Mouse (Mus musculus) midbrain, embryonic 13.5 days (tissue): ENCODE data around the gene Grip2. TPM values are rescaled to one million over a fixed set of nuclear protein-coding genes. Genes with fewer than 3 reads are reported as not detected.
A peak's percentile ranks its signal among the peaks of the same experiment; 100 is the strongest.

Experiments used
- ATAC-seq: fragments of 200-750 bp; cut with Nextera tagmentation; 2 replicates; pipeline ENCODE4 v1.8.0; 2017; ENCODE audit warnings: mild to moderate bottlenecking, moderate TSS enrichment, moderate library complexity
- H3K27ac ChIP-seq: fragments of 300-500 bp; sonication (generic); 2 replicates; pipeline ENCODE4 v1.5.1; 2015; ENCODE audit warnings: inconsistent platforms, mild to moderate bottlenecking, moderate library complexity
- H3K27me3 ChIP-seq: fragments of 300-500 bp; sonication (generic); 2 replicates; pipeline ENCODE4 v1.6.1; 2015; ENCODE audit warnings: mild to moderate bottlenecking, inconsistent platforms
- H3K36me3 ChIP-seq: fragments of 300-500 bp; sonication (generic); 2 replicates; pipeline ENCODE4 v1.6.1; 2015; ENCODE audit warnings: mild to moderate bottlenecking, inconsistent platforms
- H3K4me1 ChIP-seq: fragments of 300-500 bp; sonication (generic); replicated peaks from 2 replicates; pipeline ENCODE4 v1.6.1; 2015; ENCODE audit warnings: inconsistent platforms
- H3K4me2 ChIP-seq: fragments of 300-500 bp; sonication (generic); replicated peaks from 2 replicates; pipeline ENCODE4 v1.6.1; 2015; ENCODE audit warnings: moderate library complexity, mild to moderate bottlenecking, inconsistent platforms
- H3K4me3 ChIP-seq: fragments of 300-500 bp; sonication (generic); replicated peaks from 2 replicates; pipeline ENCODE4 v1.5.1; 2015; ENCODE audit warnings: mild to moderate bottlenecking, inconsistent platforms
- H3K9ac ChIP-seq: fragments of 300-500 bp; sonication (generic); replicated peaks from 2 replicates; pipeline ENCODE4 v1.6.1; 2015; ENCODE audit warnings: mild to moderate bottlenecking, inconsistent platforms
- H3K9me3 ChIP-seq: fragments of 300-500 bp; sonication (generic); 2 replicates; pipeline ENCODE4 v1.6.1; 2016; ENCODE audit warnings: mild to moderate bottlenecking, inconsistent platforms
- WGBS: fragments of 180-500 bp; shearing (Covaris S2); methylation state at CpG from one replicate; pipeline ENCODE4 v1.1.7; 2015; 5-methylcytosine and 5-hydroxymethylcytosine counted together
- polyA plus RNA-seq: library from polyadenylated mRNA; unstranded; fragments of >200 nt; fragmentation: Nextera tagmentation; extraction: Ambion mirVana; gene quantifications from 2 replicates; pipeline ENCODE4 v1.2.1, GENCODE M21; 2015

Grip2 gene
- polyA plus RNA-seq, 1 experiment from 2014 or later = 4.8 TPM

DNA sequence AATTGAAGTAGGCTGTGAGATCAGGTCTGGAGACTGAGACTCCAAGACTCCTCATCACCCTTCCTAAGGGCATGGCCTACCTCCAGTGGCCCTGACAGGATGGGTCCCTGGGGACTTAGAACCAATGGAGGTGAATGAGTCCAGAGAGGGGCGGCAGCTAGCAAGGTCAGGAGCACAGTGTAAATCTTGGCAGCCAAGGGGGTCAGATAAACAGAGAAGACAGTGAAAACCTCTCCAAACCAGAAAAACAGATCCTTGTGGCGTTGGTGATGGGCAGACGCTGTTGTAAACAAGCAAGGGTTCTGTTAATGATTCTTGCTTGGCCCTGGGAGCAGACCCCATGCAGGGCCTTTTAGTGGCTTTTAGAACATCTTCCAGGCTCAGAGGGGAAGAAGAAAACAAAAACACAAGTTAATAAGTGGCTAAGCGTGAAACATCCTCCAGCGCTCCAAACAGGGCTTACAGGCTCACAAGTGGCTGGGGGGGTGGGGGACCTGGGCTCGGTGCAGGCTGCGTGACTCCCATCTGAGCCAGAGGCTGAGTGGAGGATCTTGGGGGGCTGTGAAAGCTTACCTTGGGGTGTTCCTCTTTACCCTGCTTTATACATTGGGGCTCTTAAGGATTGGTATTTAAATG, 81.0 kb downstream of the Grip2 start:
- Histone ChIP-seq H3K36me3 (peaks cover 86% of the 10 kb centered on the region), H3K4me2 (no peak overlapping the region)
- ATAC-seq = no peak

DNA sequence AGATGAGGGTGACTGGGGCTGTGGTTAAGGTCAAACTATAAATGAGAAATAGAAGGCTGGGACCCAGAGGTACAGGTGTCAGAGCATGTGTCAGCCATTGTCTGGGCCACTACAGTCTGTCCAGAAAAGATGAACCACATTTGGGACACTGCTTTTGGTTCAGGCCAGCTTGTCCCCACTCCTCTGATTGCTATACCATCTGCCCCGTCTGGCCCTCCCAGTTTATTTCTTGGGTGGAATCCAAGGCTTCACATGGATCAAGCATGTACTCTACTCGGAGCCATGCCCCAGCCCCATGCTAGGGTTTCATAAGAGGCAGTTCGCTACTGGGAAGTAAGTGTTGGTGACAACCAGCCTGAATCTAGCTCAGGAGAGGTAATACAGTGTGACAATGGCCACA, 81.8 kb downstream of the Grip2 start:
- Histone ChIP-seq H3K9ac (no peak overlapping the region), H3K4me1 (no peaks in the 10 kb centered on the region), H3K27me3 (no peaks in the 10 kb centered on the region), H3K27ac (no peak overlapping the region), H3K4me3 (no peak overlapping the region), H3K4me2 (no peak overlapping the region), H3K9me3 (no peaks in the 10 kb centered on the region), H3K36me3 (peaks cover 85% of the 10 kb centered on the region)
- no peak for ATAC-seq
- 93% methylated on average over 3 of the region's 3 CpGs for WGBS

More for the DNA sequence above, 81.0 kb downstream of the Grip2 start:
- H3K27me3 ChIP-seq = no peaks in the 10 kb centered on the region
- H3K9ac ChIP-seq = no peak overlapping the region
- H3K4me1 ChIP-seq = no peaks in the 10 kb centered on the region
- WGBS = 70% methylated on average over 7 of the region's 7 CpGs
- H3K4me3 ChIP-seq = no peak overlapping the region
- H3K27ac ChIP-seq = no peak overlapping the region
- no peaks in the 10 kb centered on the region for H3K9me3 ChIP-seq

DNA sequence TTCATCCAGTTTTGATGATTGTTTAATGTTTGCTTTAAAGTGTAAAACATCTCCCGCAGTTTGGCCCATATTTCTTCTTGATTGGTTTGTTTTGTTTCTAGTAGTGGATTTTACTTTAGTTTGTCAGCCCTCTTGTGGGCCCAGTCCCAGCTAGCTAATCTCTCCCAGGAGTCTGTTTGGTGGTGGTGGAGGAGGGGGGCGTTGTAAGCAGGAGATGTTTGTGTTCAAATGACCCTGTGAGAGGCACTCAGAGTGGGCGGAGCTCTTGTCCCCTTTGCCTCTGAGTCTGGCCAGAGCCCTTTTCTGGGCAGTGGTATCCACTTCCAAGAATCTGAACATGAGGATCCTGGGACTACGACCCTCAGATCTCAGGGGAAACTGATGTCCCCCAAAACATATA, 83.2 kb downstream of the Grip2 start:
- Histone ChIP-seq H3K27me3 (no peaks in the 10 kb centered on the region), H3K27ac (no peak overlapping the region), H3K4me2 (no peak overlapping the region), H3K4me1 (no peaks in the 10 kb centered on the region), H3K4me3 (no peak overlapping the region), H3K9me3 (no peaks in the 10 kb centered on the region), H3K9ac (no peak overlapping the region), H3K36me3 (peaks cover 87% of the 10 kb centered on the region)
- WGBS = 68% methylated on average over 4 of the region's 4 CpGs
- ATAC-seq = no peak

DNA sequence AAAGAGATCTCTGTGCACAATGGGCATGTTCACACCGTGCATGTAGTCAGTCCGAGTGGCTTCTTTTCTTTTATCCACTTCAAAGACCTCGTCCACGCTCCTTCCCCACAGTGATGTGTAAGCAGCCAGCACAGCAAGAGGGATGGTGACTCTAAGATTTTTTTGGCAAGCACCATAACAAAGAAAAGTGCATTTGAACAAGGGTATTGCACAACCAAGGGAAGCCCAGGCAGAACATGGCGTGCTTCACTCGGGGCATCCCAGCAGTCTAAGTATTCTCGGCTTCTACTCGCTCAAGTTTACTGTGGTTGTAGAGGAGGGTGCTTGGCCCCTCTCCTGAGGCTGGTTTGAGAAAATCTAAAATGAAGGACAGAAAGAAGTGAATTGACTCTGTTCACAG, 84.1 kb downstream of the Grip2 start:
- Histone ChIP-seq H3K27me3 (no peaks in the 10 kb centered on the region), H3K36me3 (peaks cover 87% of the 10 kb centered on the region), H3K4me2 (no peak overlapping the region), H3K27ac (no peak overlapping the region), H3K9me3 (no peaks in the 10 kb centered on the region), H3K9ac (no peak overlapping the region), H3K4me1 (peaks cover under 1% of the 10 kb centered on the region; the same call in 1 of the 2 replicates), H3K4me3 (no peak overlapping the region)
- ATAC-seq = no peak
- 82% methylated on average over 8 of the region's 8 CpGs for WGBS

DNA sequence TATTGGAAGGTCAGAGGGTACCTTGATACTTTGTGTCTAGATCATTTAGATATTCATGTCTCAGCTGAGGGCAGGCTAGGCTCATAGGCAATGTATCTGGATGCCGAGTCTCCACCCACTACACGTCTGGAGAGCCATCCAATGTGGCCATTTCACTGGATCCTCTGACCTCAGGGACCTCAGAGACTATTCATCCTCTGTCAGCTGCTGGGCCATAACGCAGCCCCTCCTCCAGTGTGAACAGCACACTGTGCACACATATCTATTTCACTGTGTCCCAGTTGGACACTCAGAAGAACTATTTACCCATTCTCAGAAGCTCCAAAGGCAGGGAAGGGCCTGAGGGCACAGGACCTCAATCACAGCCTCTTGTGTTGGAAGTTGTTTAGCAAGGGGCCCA, 84.6 kb downstream of the Grip2 start:
- H3K9ac ChIP-seq = no peak overlapping the region
- H3K4me2 ChIP-seq = no peak overlapping the region
- H3K27me3 ChIP-seq = no peaks in the 10 kb centered on the region
- H3K9me3 ChIP-seq = no peaks in the 10 kb centered on the region
- peaks cover 4% of the 10 kb centered on the region; the same call in 1 of the 2 replicates for H3K4me1 ChIP-seq
- no peak for ATAC-seq
- 80% methylated on average over 3 of the region's 3 CpGs for WGBS
- H3K27ac ChIP-seq = no peak overlapping the region
- H3K4me3 ChIP-seq = no peak overlapping the region
- H3K36me3 ChIP-seq = peaks cover 87% of the 10 kb centered on the region

GRCm38 (mm10) chr6:91741046-91741445, 86.0 kb downstream of the Grip2 start:
- no peaks in the 10 kb centered on the region for H3K27me3 ChIP-seq
- WGBS = 66% methylated on average over 11 of the region's 11 CpGs
- peaks cover 87% of the 10 kb centered on the region for H3K36me3 ChIP-seq

GRCm38 (mm10) chr6:91738058-91738457, 89.0 kb downstream of the Grip2 start:
- H3K36me3 ChIP-seq = peaks cover 90% of the 10 kb centered on the region
- no peak overlapping the region for H3K9ac ChIP-seq
- no peak overlapping the region for H3K4me3 ChIP-seq
- no peaks in the 10 kb centered on the region for H3K9me3 ChIP-seq
- H3K4me1 ChIP-seq = peaks cover 4% of the 10 kb centered on the region; the same call in 1 of the 2 replicates
- no peak overlapping the region for H3K4me2 ChIP-seq
- no peaks in the 10 kb centered on the region for H3K27me3 ChIP-seq
- H3K27ac ChIP-seq = no peak overlapping the region
- WGBS = 11% methylated on average over 5 of the region's 5 CpGs
- no peak for ATAC-seq

More at GRCm38 (mm10) chr6:91741046-91741445, 86.0 kb downstream of the Grip2 start:
- Histone ChIP-seq H3K9ac (no peak overlapping the region), H3K4me1 (peaks cover 4% of the 10 kb centered on the region; the same call in 1 of the 2 replicates), H3K4me2 (no peak overlapping the region), H3K27ac (0 out of 2 replicates have a peak overlapping the region, but pooled peaks have one; percentile 12), H3K4me3 (no peak overlapping the region), H3K9me3 (no peaks in the 10 kb centered on the region)
- ATAC-seq = peak; percentile 82

DNA sequence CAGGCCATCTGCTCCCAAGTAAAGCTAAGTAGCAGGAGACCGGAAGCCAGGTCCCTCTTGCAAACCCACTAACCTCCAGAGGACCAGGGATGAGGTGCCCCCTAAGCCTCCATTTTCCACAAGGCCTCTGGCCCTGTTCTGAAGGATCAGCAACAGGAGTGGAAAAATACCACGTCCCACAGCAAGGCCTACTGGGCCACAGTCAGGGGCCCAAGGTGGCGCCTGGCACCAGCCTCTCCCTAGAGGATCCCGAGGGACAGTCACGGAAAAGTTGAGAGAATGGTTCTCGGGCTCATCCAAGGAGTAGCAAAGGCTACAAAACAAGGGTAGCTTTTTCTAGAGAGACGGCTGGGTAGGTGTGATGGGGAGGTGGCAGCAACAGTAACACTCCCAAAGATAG, 89.6 kb downstream of the Grip2 start:
- peaks cover 4% of the 10 kb centered on the region; the same call in 1 of the 2 replicates for H3K4me1 ChIP-seq
- H3K4me2 ChIP-seq = no peak overlapping the region
- H3K9ac ChIP-seq = no peak overlapping the region
- no peak overlapping the region for H3K27ac ChIP-seq
- H3K4me3 ChIP-seq = no peak overlapping the region
- no peaks in the 10 kb centered on the region for H3K9me3 ChIP-seq
- peaks cover 89% of the 10 kb centered on the region for H3K36me3 ChIP-seq
- H3K27me3 ChIP-seq = no peaks in the 10 kb centered on the region
- 84% methylated on average over 7 of the region's 7 CpGs for WGBS
- no peak for ATAC-seq

- H3K4me2 ChIP-seq = no peak overlapping the region
- WGBS = 72% methylated on average over 5 of the region's 5 CpGs
- no peak for ATAC-seq
Observed at GRCm38 (mm10) chr6:91736471-91736870, 90.6 kb downstream of the Grip2 start.

GRCm38 (mm10) chr6:91732138-91732537, 94.9 kb downstream of the Grip2 start:
- ATAC-seq = peak; percentile 37; the same call in 1 of the 2 replicates
- Histone ChIP-seq H3K4me3 (no peak overlapping the region), H3K9me3 (no peaks in the 10 kb centered on the region), H3K4me1 (peaks cover 44% of the 10 kb centered on the region), H3K9ac (no peak overlapping the region), H3K4me2 (no peak overlapping the region), H3K27me3 (no peaks in the 10 kb centered on the region), H3K36me3 (peaks cover 69% of the 10 kb centered on the region), H3K27ac (0 out of 2 replicates have a peak overlapping the region, but pooled peaks have one; percentile 5)
- WGBS = 75% methylated on average over 11 of the region's 11 CpGs

More at GRCm38 (mm10) chr6:91736471-91736870, 90.6 kb downstream of the Grip2 start:
- Histone ChIP-seq H3K27ac (no peak overlapping the region), H3K36me3 (peaks cover 87% of the 10 kb centered on the region), H3K27me3 (no peaks in the 10 kb centered on the region), H3K9ac (no peak overlapping the region), H3K4me1 (peaks cover 9% of the 10 kb centered on the region), H3K4me3 (no peak overlapping the region), H3K9me3 (no peaks in the 10 kb centered on the region)

GRCm38 (mm10) chr6:91729677-91730127, 97.3 kb downstream of the Grip2 start:
- H3K9ac ChIP-seq = peak overlapping the region; percentile 11; the same call in 1 of the 2 replicates

GRCm38 (mm10) chr6:91728939-91729619, 98.0 kb downstream of the Grip2 start:
- ATAC-seq = peak; percentile 46
- no peak overlapping the region for H3K4me2 ChIP-seq
- peaks cover 44% of the 10 kb centered on the region for H3K4me1 ChIP-seq
- WGBS = 21% methylated on average over 6 of the region's 6 CpGs
- H3K9me3 ChIP-seq = no peaks in the 10 kb centered on the region
- H3K27ac ChIP-seq = peak overlapping the region; percentile 81
- H3K9ac ChIP-seq = peak overlapping the region; percentile 39
- peaks cover 72% of the 10 kb centered on the region for H3K36me3 ChIP-seq
- H3K27me3 ChIP-seq = no peaks in the 10 kb centered on the region
- no peak overlapping the region for H3K4me3 ChIP-seq

More at GRCm38 (mm10) chr6:91729677-91730127, 97.3 kb downstream of the Grip2 start:
- Histone ChIP-seq H3K36me3 (peaks cover 66% of the 10 kb centered on the region), H3K4me3 (no peak overlapping the region), H3K27me3 (no peaks in the 10 kb centered on the region), H3K4me2 (0 out of 2 replicates have a peak overlapping the region, but pooled peaks have one; percentile 4), H3K9me3 (no peaks in the 10 kb centered on the region), H3K4me1 (peaks cover 44% of the 10 kb centered on the region), H3K27ac (peak overlapping the region; percentile 81)
- 2% methylated on average over 12 of the region's 12 CpGs for whole genome bisulfite sequencing
- peak; percentile 73 for ATAC-seq
